Mouse (Mus musculus): ENCODE results near the gene Bcl2l13. TPM values are rescaled to one million over a fixed set of nuclear protein-coding genes. Genes with fewer than 3 reads are reported as not detected.
"Not testable (repeated sequence)": the region's sequence is repeated elsewhere in the genome, so short reads cannot be mapped to it uniquely, and the experiment has no call there.

Gene Bcl2l13
- polyA plus RNA-seq, 1 experiment = 18.0 TPM

- H3K4me1 ChIP-seq (ENCODE audit: control insufficient read depth, insufficient read depth, insufficient read length) = no peaks in the 10 kb centered on the region
- no peaks in the 10 kb centered on the region for H3K36me3 ChIP-seq (ENCODE audit: control insufficient read depth, insufficient read depth, low read length)
- H3K4me3 ChIP-seq (ENCODE audit: extremely low read depth, insufficient read depth, insufficient read length) = no peak overlapping the region
- H3K27ac ChIP-seq (ENCODE audit: insufficient read depth, low read length) = no peak overlapping the region
- DNase-seq (ENCODE audit: low read depth in 1 of 2, low spot score in 2 of 2) = no peak
- 94% methylated on average over 7 of the region's 7 CpGs for WGBS
- TF ChIP-seq POLR2A (IDR thresholded peaks at IDR 0.05; ENCODE audit: low read depth, low read length) (no peak), CTCF (IDR thresholded peaks at IDR 0.05; ENCODE audit: extremely low read depth, insufficient read depth, insufficient read length, insufficient replicate concordance) (no peak)
- no peaks in the 10 kb centered on the region for H3K27me3 ChIP-seq (ENCODE audit: control insufficient read depth, insufficient read depth, low read length)
These were observed 4.2 kb downstream of the Bcl2l13 start for GRCm38 (mm10) chr6:120840258-120840657.

- no peak for TF ChIP-seq POLR2A (IDR thresholded peaks at IDR 0.05; ENCODE audit: low read depth, low read length)
- no peak for TF ChIP-seq CTCF (IDR thresholded peaks at IDR 0.05; ENCODE audit: extremely low read depth, insufficient read depth, insufficient read length, insufficient replicate concordance)
- H3K36me3 ChIP-seq (ENCODE audit: control insufficient read depth, insufficient read depth, low read length) = no peaks in the 10 kb centered on the region
- no peak for DNase-seq (ENCODE audit: low read depth in 1 of 2, low spot score in 2 of 2)
- no peaks in the 10 kb centered on the region for H3K27me3 ChIP-seq (ENCODE audit: control insufficient read depth, insufficient read depth, low read length)
- no peak overlapping the region for H3K4me3 ChIP-seq (ENCODE audit: extremely low read depth, insufficient read depth, insufficient read length)
- no peak overlapping the region for H3K27ac ChIP-seq (ENCODE audit: insufficient read depth, low read length)
- no peaks in the 10 kb centered on the region for H3K4me1 ChIP-seq (ENCODE audit: control insufficient read depth, insufficient read depth, insufficient read length)
- 81% methylated on average over 5 of the region's 5 CpGs for WGBS
These were observed 5.7 kb downstream of the Bcl2l13 start for GRCm38 (mm10) chr6:120841754-120842153.

DNA sequence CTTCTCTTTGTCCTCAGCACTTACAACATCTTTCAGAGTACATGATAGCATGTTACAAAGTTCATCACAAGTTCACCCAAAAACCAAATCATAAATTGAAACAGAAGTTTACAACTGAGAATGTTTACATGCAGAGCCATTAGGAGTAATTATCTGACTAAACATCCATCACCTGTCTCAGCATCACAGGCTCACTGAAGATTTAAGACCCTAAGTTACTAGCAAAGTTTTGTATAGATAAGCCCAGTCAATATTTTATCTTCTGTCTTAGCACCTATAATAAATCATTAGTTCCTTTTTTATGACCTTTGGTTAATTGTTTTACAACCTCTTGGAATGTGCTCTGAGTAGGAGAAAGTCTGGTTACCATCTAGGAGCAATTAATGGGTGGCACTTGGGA, 14.7 kb downstream of the Bcl2l13 start:
- peaks cover 13% of the 10 kb centered on the region for H3K36me3 ChIP-seq (ENCODE audit: control insufficient read depth, insufficient read depth, low read length)
- not testable (repeated sequence) for DNase-seq (ENCODE audit: low read depth in 1 of 2, low spot score in 2 of 2); H3K27ac ChIP-seq (ENCODE audit: insufficient read depth, low read length); H3K4me3 ChIP-seq (ENCODE audit: extremely low read depth, insufficient read depth, insufficient read length); H3K27me3 ChIP-seq (ENCODE audit: control insufficient read depth, insufficient read depth, low read length); H3K4me1 ChIP-seq (ENCODE audit: control insufficient read depth, insufficient read depth, insufficient read length)

DNA sequence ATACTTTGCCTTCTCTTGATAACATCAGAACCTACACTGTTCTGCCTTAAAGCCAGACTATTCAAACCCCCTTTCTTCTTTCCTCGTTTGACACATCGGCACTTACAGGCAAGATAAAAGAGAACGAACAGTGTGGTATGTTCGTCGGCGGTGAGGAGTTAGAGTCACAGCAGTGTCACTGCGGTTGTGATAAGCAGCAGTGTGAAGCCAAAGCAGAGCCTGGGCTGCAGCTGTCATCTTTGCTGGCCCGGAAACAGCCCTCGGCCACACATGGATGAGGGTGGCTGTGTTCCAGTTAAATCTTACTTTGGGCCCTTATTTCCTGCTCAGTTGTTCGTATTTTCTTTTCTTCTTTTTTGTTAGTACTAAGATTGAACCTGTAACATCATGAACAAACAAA, 18.4 kb downstream of the Bcl2l13 start:
- whole genome bisulfite sequencing = 80% methylated on average over 10 of the region's 10 CpGs
- DNase-seq (ENCODE audit: low read depth in 1 of 2, low spot score in 2 of 2) = no peak
- no peak overlapping the region for H3K4me3 ChIP-seq (ENCODE audit: extremely low read depth, insufficient read depth, insufficient read length)
- peaks cover 4% of the 10 kb centered on the region; the same call in 1 of the 2 replicates for H3K36me3 ChIP-seq (ENCODE audit: control insufficient read depth, insufficient read depth, low read length)
- TF ChIP-seq POLR2A (IDR thresholded peaks at IDR 0.05; ENCODE audit: low read depth, low read length) (no peak), CTCF (IDR thresholded peaks at IDR 0.05; ENCODE audit: extremely low read depth, insufficient read depth, insufficient read length, insufficient replicate concordance) (no peak)
- H3K27ac ChIP-seq (ENCODE audit: insufficient read depth, low read length) = no peak overlapping the region
- H3K4me1 ChIP-seq (ENCODE audit: control insufficient read depth, insufficient read depth, insufficient read length) = no peaks in the 10 kb centered on the region
- no peaks in the 10 kb centered on the region for H3K27me3 ChIP-seq (ENCODE audit: control insufficient read depth, insufficient read depth, low read length)

DNA sequence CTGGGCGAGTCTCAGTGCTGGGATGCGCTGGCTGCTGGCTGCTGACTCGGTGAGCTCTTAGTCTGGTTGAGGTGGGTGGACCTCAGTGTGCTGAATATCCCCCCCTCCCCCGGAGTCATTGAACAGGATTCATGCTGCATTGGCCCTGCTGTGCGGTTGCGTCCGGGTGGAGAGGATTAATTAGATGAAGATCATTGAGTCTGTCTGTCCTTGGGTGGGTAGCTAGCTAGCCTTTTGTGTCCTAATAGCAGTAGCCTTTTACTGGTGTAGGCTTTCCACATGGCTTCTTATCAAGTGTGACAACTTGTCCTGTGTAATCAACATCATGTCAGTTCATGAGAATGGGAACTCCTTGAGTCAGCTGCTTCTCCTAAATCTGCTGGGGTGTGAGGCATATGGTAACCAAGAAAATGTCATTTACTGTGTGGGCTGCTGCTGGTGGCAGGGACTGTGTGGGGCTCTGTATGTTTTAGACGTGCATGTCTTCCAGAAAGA, 22.3 kb downstream of the Bcl2l13 start:
- Histone ChIP-seq H3K36me3 (ENCODE audit: control insufficient read depth, insufficient read depth, low read length) (peaks cover 3% of the 10 kb centered on the region; the same call in 1 of the 2 replicates), H3K27me3 (ENCODE audit: control insufficient read depth, insufficient read depth, low read length) (no peaks in the 10 kb centered on the region)

GRCm38 (mm10) chr6:120860079-120860478, 24.1 kb downstream of the Bcl2l13 start:
- no peak for DNase-seq (ENCODE audit: low read depth in 1 of 2, low spot score in 2 of 2)
- 95% methylated on average over 3 of the region's 3 CpGs for WGBS
- H3K36me3 ChIP-seq (ENCODE audit: control insufficient read depth, insufficient read depth, low read length) = peaks cover 3% of the 10 kb centered on the region; the same call in 1 of the 2 replicates
- H3K4me1 ChIP-seq (ENCODE audit: control insufficient read depth, insufficient read depth, insufficient read length) = no peaks in the 10 kb centered on the region
- H3K27ac ChIP-seq (ENCODE audit: insufficient read depth, low read length) = no peak overlapping the region
- no peaks in the 10 kb centered on the region for H3K27me3 ChIP-seq (ENCODE audit: control insufficient read depth, insufficient read depth, low read length)
- no peak for TF ChIP-seq POLR2A (IDR thresholded peaks at IDR 0.05; ENCODE audit: low read depth, low read length)
- no peak overlapping the region for H3K4me3 ChIP-seq (ENCODE audit: extremely low read depth, insufficient read depth, insufficient read length)

More for the DNA sequence above, 22.3 kb downstream of the Bcl2l13 start:
- TF ChIP-seq POLR2A (IDR thresholded peaks at IDR 0.05; ENCODE audit: low read depth, low read length) (no peak), CTCF (IDR thresholded peaks at IDR 0.05; ENCODE audit: extremely low read depth, insufficient read depth, insufficient read length, insufficient replicate concordance) (no peak)
- Histone ChIP-seq H3K27ac (ENCODE audit: insufficient read depth, low read length) (no peak overlapping the region), H3K4me1 (ENCODE audit: control insufficient read depth, insufficient read depth, insufficient read length) (no peaks in the 10 kb centered on the region), H3K4me3 (ENCODE audit: extremely low read depth, insufficient read depth, insufficient read length) (no peak overlapping the region)
- DNase-seq (ENCODE audit: low read depth in 1 of 2, low spot score in 2 of 2) = no peak
- 96% methylated on average over 8 of the region's 8 CpGs for WGBS

DNA sequence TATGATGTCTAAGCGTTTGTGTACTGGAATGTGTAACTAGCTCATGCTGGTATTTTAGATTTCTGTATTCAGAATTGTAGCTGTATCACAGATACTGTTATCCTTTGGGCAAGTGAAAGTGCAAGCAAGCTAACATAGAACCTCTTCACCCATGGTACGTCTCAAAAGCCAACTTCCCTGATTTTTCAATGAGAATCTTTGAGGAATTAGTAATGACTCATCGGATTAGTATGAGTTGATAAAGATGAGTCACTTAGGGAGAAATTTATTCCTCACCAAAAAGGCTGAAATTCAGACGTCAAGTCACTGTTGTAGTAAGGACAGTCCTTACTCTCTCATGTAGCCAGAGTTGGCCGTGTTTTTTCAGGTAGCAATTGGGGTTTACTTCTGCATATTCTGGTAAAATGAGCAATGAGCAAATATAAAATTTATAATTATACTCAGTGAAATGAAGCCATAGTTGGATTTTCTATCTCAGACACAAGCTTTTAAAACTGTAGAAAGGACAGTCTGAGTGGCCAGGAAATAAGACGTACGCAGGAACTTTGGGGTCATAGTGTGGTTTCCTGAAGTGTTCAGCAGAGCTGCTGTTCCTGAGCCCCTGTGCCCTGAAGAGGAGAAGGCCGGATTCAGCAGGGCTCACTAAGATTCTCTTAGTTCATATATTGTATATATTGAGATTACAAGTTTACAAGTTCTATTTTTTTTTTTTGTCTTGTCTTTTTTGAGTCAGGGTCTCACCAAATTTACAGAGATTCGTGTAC, 30.2 kb downstream of the Bcl2l13 start:
- 49% methylated on average over 9 of the region's 9 CpGs for WGBS

More for the DNA sequence above, 30.2 kb downstream of the Bcl2l13 start:
- DNase-seq (ENCODE audit: low read depth in 1 of 2, low spot score in 2 of 2) = no peak
- H3K4me1 ChIP-seq (ENCODE audit: control insufficient read depth, insufficient read depth, insufficient read length) = peaks cover 2% of the 10 kb centered on the region; the same call in 1 of the 2 replicates
- H3K4me3 ChIP-seq (ENCODE audit: extremely low read depth, insufficient read depth, insufficient read length) = no peak overlapping the region
- H3K27me3 ChIP-seq (ENCODE audit: control insufficient read depth, insufficient read depth, low read length) = no peaks in the 10 kb centered on the region
- no peak overlapping the region for H3K27ac ChIP-seq (ENCODE audit: insufficient read depth, low read length)
- peaks cover 9% of the 10 kb centered on the region; the same call in 1 of the 2 replicates for H3K36me3 ChIP-seq (ENCODE audit: control insufficient read depth, insufficient read depth, low read length)
- TF ChIP-seq CTCF (IDR thresholded peaks at IDR 0.05; ENCODE audit: extremely low read depth, insufficient read depth, insufficient read length, insufficient replicate concordance) (no peak), POLR2A (IDR thresholded peaks at IDR 0.05; ENCODE audit: low read depth, low read length) (no peak)

All from spleen, adult 2 months (tissue).